ENCODE assay signal across 19 mouse cellular contexts in the genomic region with DNA sequence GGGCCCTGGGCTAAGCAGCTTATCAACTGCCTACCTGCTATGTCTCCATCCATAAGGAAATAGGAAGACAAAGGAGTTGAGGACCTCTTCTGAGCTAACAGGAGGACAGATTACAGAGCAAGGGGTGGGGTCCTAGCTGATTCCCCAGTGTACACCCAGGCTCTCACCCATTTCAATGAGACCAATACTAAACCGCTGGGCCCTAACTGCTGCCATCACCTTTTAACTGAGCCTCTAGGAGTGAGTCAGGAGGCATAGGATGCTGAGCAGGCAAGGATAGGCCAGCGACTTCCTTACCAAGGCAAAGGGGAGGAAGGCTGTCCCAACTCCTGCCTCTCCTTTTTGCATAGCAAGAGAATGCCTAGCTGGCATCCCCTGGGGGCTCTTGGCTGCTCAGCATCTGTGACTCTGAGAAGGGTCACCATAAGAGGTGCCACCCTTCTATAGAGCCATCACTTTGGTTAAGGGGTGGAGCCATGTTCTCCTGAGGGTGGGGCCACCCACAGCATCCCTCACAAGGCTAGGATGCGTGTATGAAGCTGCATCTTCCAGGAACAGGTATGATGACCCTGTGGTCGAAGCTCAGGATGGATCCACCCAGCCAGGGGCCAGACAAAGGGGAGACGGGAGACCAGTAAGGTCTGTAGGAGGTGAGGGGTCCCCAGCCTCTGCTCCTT. TPM values are rescaled to one million over a fixed set of nuclear protein-coding genes. Genes with fewer than 3 reads are reported as not detected.
DNase-seq lines count a peak whose midpoint lies in the region; ATAC-seq and TF ChIP-seq lines count a peak whose summit lies in the region.
"Had no signal": no experiment of that assay in that cellular context is flagged by ENCODE, and none has a peak within 500 bp of the region (broad histone marks: within the 10 kb centered on the region; RNA-seq: fewer than 3 reads in every experiment).

No protein-coding gene starts in this region.

- peak overlapping the region; percentile 68 for H3K4me2 ChIP-seq in heart, embryonic 15.5 days
- peak overlapping the region; percentile 63 for H3K4me2 ChIP-seq in midbrain, embryonic 15.5 days
- H3K4me2 ChIP-seq in midbrain, embryonic 13.5 days (replicated peaks): no peak overlapping the region
- peak overlapping the region; percentile 57 for H3K4me2 ChIP-seq in midbrain, postnatal 0 days (ENCODE audit: low read depth, low read length, poor library complexity, severe bottlenecking)
- H3K4me2 ChIP-seq: embryonic facial prominence, embryonic 13.5 days; forebrain, embryonic 12.5 days; limb, embryonic 15.5 days; lung, embryonic 15.5 days; neural tube, embryonic 12.5 days had no signal

- no peak for ATAC-seq in cerebellum, adult (ENCODE audit: insufficient number of reproducible peaks, low FRiP score, low TSS enrichment)
- ATAC-seq in heart, embryonic 15.5 days (replicated peaks; ENCODE audit: insufficient number of reproducible peaks, insufficient read depth, low FRiP score, low read depth): no peak
- ATAC-seq in midbrain, embryonic 15.5 days (replicated peaks): no peak
- no peak for ATAC-seq in midbrain, embryonic 13.5 days
- no peak for ATAC-seq in midbrain, postnatal 0 days (ENCODE audit: low FRiP score)
- ATAC-seq: inflammation-experienced regulatory T-cells, adult 6 months had no signal

- H3K27ac ChIP-seq in heart, embryonic 15.5 days: no peak overlapping the region
- H3K27ac ChIP-seq in midbrain, embryonic 15.5 days: no peak overlapping the region
- no peak overlapping the region for H3K27ac ChIP-seq in midbrain, embryonic 13.5 days
- H3K27ac ChIP-seq in midbrain, postnatal 0 days (ENCODE audit: low read depth, low read length): no peak overlapping the region
- H3K27ac ChIP-seq: embryonic facial prominence, embryonic 13.5 days; forebrain, embryonic 12.5 days; kidney, postnatal 0 days; limb, embryonic 15.5 days; lung, embryonic 15.5 days; neural tube, embryonic 12.5 days had no signal

- no peak for TF ChIP-seq CTCF in midbrain, postnatal 0 days (IDR thresholded peaks at IDR 0.05)

- 0 out of 2 replicates have a peak, but pooled peaks cover 6% of the 10 kb centered on the region for H3K27me3 ChIP-seq in heart, embryonic 15.5 days
- H3K27me3 ChIP-seq in midbrain, embryonic 15.5 days (replicated peaks): no peaks in the 10 kb centered on the region; the same call in 1 of the 2 replicates
- H3K27me3 ChIP-seq in midbrain, embryonic 13.5 days: peaks cover 19% of the 10 kb centered on the region
- no peaks in the 10 kb centered on the region for H3K27me3 ChIP-seq in midbrain, postnatal 0 days (ENCODE audit: insufficient read depth, low read length)

- H3K4me1 ChIP-seq in heart, embryonic 15.5 days (replicated peaks): peaks cover 25% of the 10 kb centered on the region
- peaks cover 26% of the 10 kb centered on the region; the same call in 1 of the 2 replicates for H3K4me1 ChIP-seq in midbrain, embryonic 15.5 days
- peaks cover 8% of the 10 kb centered on the region for H3K4me1 ChIP-seq in midbrain, embryonic 13.5 days (replicated peaks)
- 0 out of 2 replicates have a peak, but pooled peaks cover 2% of the 10 kb centered on the region for H3K4me1 ChIP-seq in midbrain, postnatal 0 days (ENCODE audit: insufficient read depth, low read length)
- H3K4me1 ChIP-seq: neural tube, embryonic 12.5 days had no signal

- DNase-seq in cerebellum, adult 11-12 months: peak; percentile 55
- DNase-seq in heart, adult 8-10 months (ENCODE audit: low spot score): no peak
- DNase-seq in midbrain, postnatal 0 days (ENCODE audit: low spot score): no peak
- DNase-seq in adrenal gland, postnatal 25 days: no peak
- DNase-seq: adrenal gland, postnatal 10 days; thymus, adult 18-20 months had no signal

- H3K4me3 ChIP-seq in heart, embryonic 15.5 days: peak overlapping the region; percentile 56; the same call in 1 of the 2 replicates
- no peak overlapping the region for H3K4me3 ChIP-seq in midbrain, embryonic 15.5 days
- H3K4me3 ChIP-seq in midbrain, embryonic 13.5 days (replicated peaks): no peak overlapping the region
- H3K4me3 ChIP-seq in midbrain, postnatal 0 days (ENCODE audit: low read depth, low read length): no peak overlapping the region; the same call in 1 of the 2 replicates
- H3K4me3 ChIP-seq: embryonic facial prominence, embryonic 13.5 days; forebrain, embryonic 12.5 days; limb, embryonic 15.5 days; lung, embryonic 15.5 days; neural tube, embryonic 12.5 days had no signal

- H3K9ac ChIP-seq in heart, embryonic 15.5 days: no peak overlapping the region; the same call in 1 of the 2 replicates
- H3K9ac ChIP-seq in midbrain, embryonic 15.5 days: no peak overlapping the region
- no peak overlapping the region for H3K9ac ChIP-seq in midbrain, embryonic 13.5 days (replicated peaks)
- H3K9ac ChIP-seq in midbrain, postnatal 0 days (replicated peaks; ENCODE audit: low read length, poor library complexity, severe bottlenecking): no peak overlapping the region
- H3K9ac ChIP-seq: embryonic facial prominence, embryonic 13.5 days; forebrain, embryonic 12.5 days; limb, embryonic 15.5 days; lung, embryonic 15.5 days; neural tube, embryonic 12.5 days had no signal

- H3K9me3 ChIP-seq in heart, embryonic 15.5 days (replicated peaks): no peaks in the 10 kb centered on the region
- H3K9me3 ChIP-seq in midbrain, embryonic 15.5 days: no peaks in the 10 kb centered on the region
- H3K9me3 ChIP-seq in midbrain, embryonic 13.5 days: no peaks in the 10 kb centered on the region
- H3K9me3 ChIP-seq in midbrain, postnatal 0 days (ENCODE audit: low read length): no peaks in the 10 kb centered on the region
- H3K9me3 ChIP-seq: embryonic facial prominence, embryonic 13.5 days; forebrain, embryonic 12.5 days; limb, embryonic 15.5 days; lung, embryonic 15.5 days; neural tube, embryonic 12.5 days had no signal

- no peaks in the 10 kb centered on the region for H3K36me3 ChIP-seq in heart, embryonic 15.5 days
- no peaks in the 10 kb centered on the region for H3K36me3 ChIP-seq in midbrain, embryonic 15.5 days (replicated peaks)
- no peaks in the 10 kb centered on the region for H3K36me3 ChIP-seq in midbrain, embryonic 13.5 days
- H3K36me3 ChIP-seq in midbrain, postnatal 0 days (ENCODE audit: insufficient read depth, low read length): no peaks in the 10 kb centered on the region
- H3K36me3 ChIP-seq: embryonic facial prominence, embryonic 13.5 days; forebrain, embryonic 12.5 days; limb, embryonic 15.5 days; lung, embryonic 15.5 days; neural tube, embryonic 12.5 days had no signal

- WGBS in heart, embryonic 15.5 days: 73% methylated on average over 5 of the region's 5 CpGs
- WGBS in midbrain, embryonic 15.5 days: 74% methylated on average over 5 of the region's 5 CpGs
- WGBS in midbrain, embryonic 13.5 days: 74% methylated on average over 5 of the region's 5 CpGs
- 87% methylated on average over 5 of the region's 5 CpGs for WGBS in midbrain, postnatal 0 days

RNA-seq across cellular contexts. Expression of gene Pla2g4e, which starts 2.2 kb away (rescaled TPM):
- 1.6 and 1.9 TPM in 2 replicates for polyA plus RNA-seq in heart, embryonic 15.5 days (2015; fragmentation: Nextera tagmentation; extraction: Ambion mirVana)
- total RNA-seq in heart, adult 8-10 months (2022): 1 to 10 TPM; 2.6 to 5.7 (median 3.8) TPM
- polyA plus RNA-seq in midbrain, embryonic 15.5 days (2015; fragmentation: Nextera tagmentation; extraction: Ambion mirVana): 5.1 and 5.3 TPM in 2 replicates
- polyA plus RNA-seq in midbrain, embryonic 13.5 days (2015; fragmentation: Nextera tagmentation; extraction: Ambion mirVana): 1.3 and 1.5 TPM in 2 replicates
- total RNA-seq in midbrain, postnatal 0 days (2014; rRNA removed): 18.5 and 20.0 TPM in 2 replicates
- polyA plus RNA-seq in midbrain, postnatal 0 days (2015; fragmentation: Nextera tagmentation; extraction: Ambion mirVana): 10.3 and 10.4 TPM in 2 replicates
- 0.33 and 0.36 TPM in 2 replicates for total RNA-seq in adrenal gland, postnatal 25 days (2021)
- total RNA-seq: megakaryocyte-erythroid progenitor cell, adult 5-6 weeks had no signal
- polyA plus RNA-seq: inflammation-experienced regulatory T-cells, adult 6 months; kidney, postnatal 0 days had no signal

RNA-seq across cellular contexts. Expression of gene Pla2g4d, which starts 46.1 kb away (rescaled TPM):
- 0.03 TPM in 1 of 2 replicates, not detected in the other for polyA plus RNA-seq in heart, embryonic 15.5 days (2015; fragmentation: Nextera tagmentation; extraction: Ambion mirVana)
- total RNA-seq in heart, adult 8-10 months (2022): not detected
- 0.04 and 0.13 TPM in 2 replicates for polyA plus RNA-seq in midbrain, embryonic 15.5 days (2015; fragmentation: Nextera tagmentation; extraction: Ambion mirVana)
- not detected in 2 replicates for polyA plus RNA-seq in midbrain, embryonic 13.5 days (2015; fragmentation: Nextera tagmentation; extraction: Ambion mirVana)
- 0.11 TPM in 1 of 2 replicates, not detected in the other for total RNA-seq in midbrain, postnatal 0 days (2014; rRNA removed)
- 0.06 and 0.10 TPM in 2 replicates for polyA plus RNA-seq in midbrain, postnatal 0 days (2015; fragmentation: Nextera tagmentation; extraction: Ambion mirVana)
- total RNA-seq in adrenal gland, postnatal 25 days (2021): 0.21 TPM in 1 of 2 replicates, not detected in the other
- total RNA-seq: gastrocnemius, postnatal 25 days; megakaryocyte-erythroid progenitor cell, adult 5-6 weeks had no signal
- polyA plus RNA-seq: embryonic facial prominence, embryonic 13.5 days; forebrain, embryonic 12.5 days; inflammation-experienced regulatory T-cells, adult 6 months; lung, embryonic 15.5 days had no signal
